ENCODE assay signal across 8 mouse cellular contexts in the genomic region with DNA sequence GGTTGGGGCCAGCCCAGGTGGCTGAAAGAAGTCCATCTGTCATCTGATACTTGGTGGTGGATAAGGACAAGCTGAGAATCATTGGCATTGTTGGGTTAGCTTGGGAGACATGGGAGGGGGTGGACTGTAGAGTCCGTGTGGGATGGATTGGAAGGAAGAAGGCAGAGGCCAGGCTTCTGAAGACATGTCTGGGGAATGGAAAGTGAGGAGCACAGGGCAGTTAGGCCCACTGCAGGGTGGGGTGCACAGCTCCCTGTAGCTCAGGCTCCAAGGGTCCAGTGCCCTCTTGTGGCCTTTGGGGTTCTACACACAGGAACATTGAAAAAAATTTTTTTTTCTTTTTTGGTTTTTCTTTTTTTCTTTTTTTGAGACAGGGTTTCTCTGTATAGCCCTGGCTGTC. TPM values are rescaled to one million over a fixed set of nuclear protein-coding genes. Genes with fewer than 3 reads are reported as not detected.
A peak's percentile ranks its signal among the peaks of the same experiment; 100 is the strongest.
DNase-seq lines count a peak whose midpoint lies in the region; ATAC-seq and TF ChIP-seq lines count a peak whose summit lies in the region.

No protein-coding gene starts in this region.

- peak in 1 of 2 experiments; percentile 30 for DNase-seq in layer of hippocampus, adult 2 months (ENCODE audit: low spot score in 2 of 2)
- DNase-seq in layer of hippocampus, postnatal 36 days, result no peak
- DNase-seq in MN1 (ENCODE audit: low spot score), result peak; percentile 62
- peak; percentile 59 to 74 for DNase-seq in cerebellum, postnatal 25 days
- DNase-seq in heart, postnatal 14 days, result peak; percentile 59 to 77
- no peak for DNase-seq in liver, embryonic 13.5 days
- DNase-seq in left cerebral cortex, adult 9 months (ENCODE audit: low spot score in 2 of 2), result no peak

- TF ChIP-seq CTCF in layer of hippocampus, adult 2 months (conservative IDR thresholded peaks at IDR 0.05), result peak; percentile 76
- TF ChIP-seq CTCF in olfactory bulb, adult 2 months (IDR thresholded peaks at IDR 0.05; ENCODE audit: insufficient read depth, low read depth, low read length), result peak; percentile 54; the same call in 1 of the 2 replicates

- H3K9me3 ChIP-seq in liver, embryonic 13.5 days (replicated peaks), result no peaks in the 10 kb centered on the region

- H3K4me1 ChIP-seq in liver, embryonic 13.5 days (replicated peaks), result 0 out of 2 replicates have a peak, but pooled peaks cover 3% of the 10 kb centered on the region
- H3K4me1 ChIP-seq in olfactory bulb, adult 2 months (ENCODE audit: control insufficient read depth, insufficient read depth, low read length), result peaks cover 28% of the 10 kb centered on the region

- TF ChIP-seq POLR2A in olfactory bulb, adult 2 months (IDR thresholded peaks at IDR 0.05; ENCODE audit: insufficient read depth, low read depth, low read length), result no peak

- intact Hi-C loops in heart, postnatal 14 days (cut with DNase I), result loop anchor here (1.0 to 5.0 kb wide), 2 partner anchors 45 to 71 kb away; no protein-coding TSS in a partner anchor

- peaks cover 48% of the 10 kb centered on the region for H3K36me3 ChIP-seq in liver, embryonic 13.5 days

- ATAC-seq in liver, embryonic 13.5 days (ENCODE audit: low read depth), result peak; percentile 69

- H3K4me3 ChIP-seq in layer of hippocampus, adult 2 months, result no peak overlapping the region
- no peak overlapping the region for H3K4me3 ChIP-seq in liver, embryonic 13.5 days (replicated peaks)
- H3K4me3 ChIP-seq in olfactory bulb, adult 2 months (ENCODE audit: insufficient read depth, low read depth, low read length), result no peak overlapping the region

- WGBS in liver, embryonic 13.5 days (ENCODE audit: insufficient replicate concordance), result 29% methylated on average over 1 of the region's 1 CpGs
- 24% methylated on average over 1 of the region's 1 CpGs for WGBS in olfactory bulb, adult 2 months

- no peak overlapping the region for H3K9ac ChIP-seq in liver, embryonic 13.5 days

- H3K4me2 ChIP-seq in liver, embryonic 13.5 days, result no peak overlapping the region

- H3K27me3 ChIP-seq in liver, embryonic 13.5 days, result no peaks in the 10 kb centered on the region

- H3K27ac ChIP-seq in layer of hippocampus, adult 2 months, result no peak overlapping the region; the same call in 1 of the 2 replicates
- H3K27ac ChIP-seq in liver, embryonic 13.5 days, result no peak overlapping the region
- 0 out of 2 replicates have a peak overlapping the region, but pooled peaks have one; percentile 25 for H3K27ac ChIP-seq in olfactory bulb, adult 2 months (ENCODE audit: insufficient read depth, low read depth, low read length)

RNA-seq across cellular contexts. Expression of a gene that starts 18.3 kb away (rescaled TPM):
- total RNA-seq in layer of hippocampus, adult 2 months (2021), result 100 to 1,000 TPM; 223 to 228 TPM
- total RNA-seq in layer of hippocampus, postnatal 36 days (2021), result 100 to 1,000 TPM; 223 to 225 TPM
- total RNA-seq in heart, postnatal 14 days (2021), result 100 to 1,000 TPM; 121 to 152 TPM
- 164 and 177 TPM in 2 replicates for polyA plus RNA-seq in liver, embryonic 13.5 days (2015; fragmentation: Nextera tagmentation; extraction: Ambion mirVana)
- 674 and 1,250 TPM in 2 replicates for polyA plus RNA-seq in olfactory bulb, adult 2 months (2012; ENCODE audit: insufficient read depth, insufficient read length, low replicate concordance, missing spikeins)

RNA-seq across cellular contexts. Expression of a gene that starts 30.2 kb away (rescaled TPM):
- 1 to 10 TPM; 2.6 to 3.0 TPM for total RNA-seq in layer of hippocampus, adult 2 months (2021)
- total RNA-seq in layer of hippocampus, postnatal 36 days (2021), result 1 to 10 TPM; 2.4 to 3.3 TPM
- 1 to 10 TPM; 1.4 TPM for total RNA-seq in heart, postnatal 14 days (2021)
- 1.4 and 2.1 TPM in 2 replicates for polyA plus RNA-seq in liver, embryonic 13.5 days (2015; fragmentation: Nextera tagmentation; extraction: Ambion mirVana)
- not detected in 2 replicates for polyA plus RNA-seq in olfactory bulb, adult 2 months (2012; ENCODE audit: insufficient read depth, insufficient read length, low replicate concordance, missing spikeins)

RNA-seq across cellular contexts. Expression of a gene that starts 35.8 kb away (rescaled TPM):
- 1 to 10 TPM in 1 of 2 experiments, under 1 TPM in 1; 0.39 to 1.2 TPM for total RNA-seq in layer of hippocampus, adult 2 months (2021)
- total RNA-seq in layer of hippocampus, postnatal 36 days (2021), result 1 to 10 TPM in 1 of 2 experiments, under 1 TPM in 1; 0.68 to 1.1 TPM
- total RNA-seq in heart, postnatal 14 days (2021), result not detected
- polyA plus RNA-seq in liver, embryonic 13.5 days (2015; fragmentation: Nextera tagmentation; extraction: Ambion mirVana), result 0.14 TPM in 1 of 2 replicates, not detected in the other
- not detected in 2 replicates for polyA plus RNA-seq in olfactory bulb, adult 2 months (2012; ENCODE audit: insufficient read depth, insufficient read length, low replicate concordance, missing spikeins)

Comparison
In these comparisons a context has a peak if more than half of its experiments do, and no peak if none do; other contexts are left out.
1. DNase-seq: peak in MN1 (single experiment), cerebellum, postnatal 25 days (2 of 2) and heart, postnatal 14 days (2 of 2); none in layer of hippocampus, postnatal 36 days (0 of 2), liver, embryonic 13.5 days (single experiment) and left cerebral cortex, adult 9 months (0 of 2).